Mouse (Mus musculus) heart, postnatal 4 days (tissue): ENCODE results near the gene Pltp. TPM values are rescaled to one million over a fixed set of nuclear protein-coding genes. Genes with fewer than 3 reads are reported as not detected.
"Not testable (repeated sequence)": the region's sequence is repeated elsewhere in the genome, so short reads cannot be mapped to it uniquely, and the experiment has no call there.

Source experiments
- DNase-seq: peaks from one replicate; pipeline ENCODE4 v3.0.0; 2021
- total RNA-seq, 2 experiments: library from RNA; stranded (reverse); gene quantifications; 2 replicates each; pipeline ENCODE4 v1.2.3; 2021

Pltp gene
- total RNA-seq, 2 experiments from 2014 or later, result 13.2 to 20.5 TPM

DNA sequence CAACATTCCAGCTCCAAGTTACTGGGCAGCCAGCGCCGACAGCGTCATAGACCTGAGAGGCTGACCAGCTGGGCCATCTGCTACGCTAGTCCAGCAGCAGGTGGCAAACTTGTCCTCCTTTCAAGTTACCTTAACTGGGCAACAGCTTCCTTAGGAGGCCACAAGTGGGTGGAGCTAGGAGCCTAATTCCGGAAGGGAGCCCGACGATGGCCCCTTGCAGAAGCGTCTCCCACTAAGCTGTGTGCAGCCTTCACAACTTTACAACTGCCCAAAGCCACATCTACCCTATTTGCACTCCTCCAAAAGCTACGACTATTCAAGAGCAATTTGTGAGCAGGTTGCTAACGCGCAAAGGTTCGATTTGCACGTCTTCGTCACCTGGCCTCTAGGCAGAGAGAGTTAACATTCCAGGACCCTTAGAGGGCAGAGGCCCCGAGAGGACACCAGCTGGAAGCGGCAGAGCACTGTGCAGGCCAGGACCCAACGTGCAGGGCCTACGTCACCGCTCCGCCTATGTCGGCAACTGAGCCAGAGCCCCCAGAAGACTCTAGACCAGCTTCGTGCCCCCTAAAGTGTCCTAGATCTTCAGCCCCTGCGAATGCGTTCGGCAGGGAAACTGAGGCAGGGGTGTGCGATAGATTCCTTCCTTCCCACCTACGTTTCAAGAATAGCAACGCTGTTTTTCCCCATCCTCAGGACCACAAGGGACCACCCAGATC is 21.2 kb upstream of the Pltp start:
- peak; percentile 68 for DNase-seq

DNA sequence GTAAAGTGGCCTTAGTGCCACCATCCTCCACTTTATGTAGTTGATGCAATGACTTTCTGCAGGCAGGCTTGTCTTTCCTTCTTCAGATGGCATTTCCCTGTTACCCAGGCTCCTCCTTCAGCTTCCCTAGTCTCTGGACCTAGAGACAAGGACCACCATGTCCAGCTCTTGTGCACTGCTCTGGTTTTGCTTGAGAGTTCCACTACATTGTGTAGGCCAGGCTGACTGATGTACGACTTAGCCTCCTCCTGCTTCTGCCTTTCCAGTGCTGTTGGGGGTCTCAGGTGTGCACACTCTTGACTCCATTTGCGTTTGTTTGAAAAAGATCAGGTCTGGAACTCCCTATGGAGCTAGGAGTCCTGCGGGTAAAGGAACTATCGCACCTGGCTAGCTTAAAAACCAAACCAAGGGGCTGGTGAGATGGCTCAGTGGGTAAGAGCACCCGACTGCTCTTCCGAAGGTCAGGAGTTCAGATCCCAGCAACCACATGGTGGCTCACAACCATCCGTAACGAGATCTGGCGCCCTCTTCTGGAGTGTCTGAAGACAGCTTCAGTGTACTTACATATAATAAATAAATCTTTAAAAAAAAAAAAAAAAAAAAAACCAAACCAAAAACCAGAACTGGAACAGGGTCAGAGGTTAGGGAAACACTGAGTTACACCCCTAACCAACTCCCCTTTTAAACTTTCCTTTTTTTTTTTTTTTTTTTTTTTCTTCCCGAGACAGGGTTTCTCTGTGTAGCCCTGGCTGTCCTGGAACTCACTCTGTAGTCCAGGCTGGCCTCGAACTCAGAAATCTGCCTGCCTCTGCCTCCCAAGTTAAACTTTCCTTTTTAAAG is 20.1 kb upstream of the Pltp start:
- DNase-seq, result not testable (repeated sequence)

DNA sequence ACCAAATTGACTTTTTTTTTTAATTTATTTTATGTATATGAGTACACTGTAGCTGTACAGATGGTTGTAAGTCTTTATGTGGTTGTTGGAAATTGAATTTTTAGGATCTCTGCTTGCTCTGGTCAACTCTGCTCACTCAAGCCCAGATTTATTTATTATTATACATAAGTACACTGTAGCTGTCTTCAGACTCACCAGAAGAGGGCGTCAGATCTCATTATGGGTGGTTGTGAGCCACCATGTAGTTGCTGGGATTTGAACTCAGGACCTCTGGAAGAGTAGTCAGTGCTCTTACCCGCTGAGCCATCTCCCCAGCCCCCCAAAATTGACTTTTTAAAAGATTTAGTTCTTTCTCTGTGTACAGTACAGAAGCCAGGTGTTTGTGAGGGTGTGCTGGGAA is 18.1 kb upstream of the Pltp start:
- DNase-seq, result not testable (repeated sequence)

DNA sequence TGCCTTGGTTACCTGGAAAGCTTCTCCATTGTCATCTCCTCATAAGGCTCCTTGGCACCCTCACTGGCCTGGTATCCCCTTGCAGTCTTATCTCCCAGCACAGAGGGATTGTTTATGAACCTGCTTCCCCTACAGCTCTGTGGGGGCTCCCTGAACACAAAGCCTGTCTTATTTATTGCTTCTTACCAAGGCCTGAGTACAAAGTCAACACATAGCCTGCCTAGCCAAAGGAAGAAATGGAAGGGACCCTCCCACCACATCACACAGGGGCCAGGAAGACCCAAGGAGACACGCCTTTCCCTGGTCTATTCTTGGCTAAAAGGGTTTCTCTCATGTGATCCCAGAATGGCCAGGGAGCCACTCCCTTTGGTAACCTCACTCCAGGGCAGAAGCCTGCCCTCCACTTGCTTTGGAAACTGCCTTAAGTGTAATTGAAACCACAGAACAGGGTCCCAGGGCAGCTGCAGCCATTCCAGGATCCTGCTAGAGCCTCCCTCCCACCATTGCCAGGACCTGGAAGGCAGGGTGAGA is 16.8 kb upstream of the Pltp start:
- peak; percentile 55 for DNase-seq

DNA sequence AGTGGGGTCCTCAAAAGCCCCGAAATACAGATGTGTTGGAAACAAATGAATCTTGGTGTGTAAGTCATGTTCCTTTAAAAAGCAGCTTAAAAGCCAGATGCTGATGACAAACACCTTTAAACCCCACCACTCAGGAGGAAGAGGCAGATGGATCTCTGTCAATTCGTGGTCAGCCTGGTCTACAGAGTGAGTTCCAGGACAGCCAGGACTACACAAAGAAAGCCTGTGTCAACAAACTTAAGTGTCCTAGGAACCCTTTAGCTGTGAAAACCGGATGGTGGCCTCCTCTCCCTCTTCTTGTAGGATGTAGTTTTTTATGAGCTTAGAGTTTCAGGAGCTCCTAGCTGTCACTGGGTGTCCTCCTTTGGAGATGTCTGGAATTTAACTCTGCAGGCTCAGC is 16.1 kb upstream of the Pltp start:
- no peak for DNase-seq

DNA sequence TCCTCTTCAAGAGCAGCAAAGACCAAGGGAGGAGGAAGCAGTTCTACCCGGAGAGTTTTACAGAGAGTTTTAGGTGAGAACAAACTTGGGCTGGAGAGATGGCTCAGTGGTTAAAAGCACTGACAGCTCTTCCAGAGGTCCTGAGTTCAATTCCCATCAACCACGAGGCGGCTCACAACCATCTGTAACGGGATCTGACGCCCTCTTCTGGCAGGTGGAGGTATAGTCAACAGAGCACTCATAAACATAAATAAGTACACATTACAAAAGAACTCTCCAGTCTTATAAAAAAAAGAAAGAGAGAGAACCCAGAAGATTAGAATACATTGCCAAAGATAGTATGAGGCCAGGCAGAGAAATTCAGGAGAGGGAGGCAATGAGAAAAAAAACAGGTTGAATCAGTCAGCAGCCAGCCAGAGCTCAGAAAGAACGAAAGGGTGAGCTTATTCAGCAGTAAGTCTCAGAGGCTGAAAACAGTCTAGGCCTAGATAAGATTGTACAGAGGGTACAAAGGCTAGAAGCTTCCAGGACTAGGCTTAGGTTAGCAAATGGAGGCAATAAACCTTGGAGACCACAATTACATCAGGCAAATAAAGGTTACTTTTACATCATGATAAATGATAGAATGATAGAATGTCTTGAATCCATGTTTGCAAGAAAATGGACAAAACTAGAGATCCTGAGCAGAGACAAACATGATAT is 14.2 kb upstream of the Pltp start:
- DNase-seq, result no peak

DNA sequence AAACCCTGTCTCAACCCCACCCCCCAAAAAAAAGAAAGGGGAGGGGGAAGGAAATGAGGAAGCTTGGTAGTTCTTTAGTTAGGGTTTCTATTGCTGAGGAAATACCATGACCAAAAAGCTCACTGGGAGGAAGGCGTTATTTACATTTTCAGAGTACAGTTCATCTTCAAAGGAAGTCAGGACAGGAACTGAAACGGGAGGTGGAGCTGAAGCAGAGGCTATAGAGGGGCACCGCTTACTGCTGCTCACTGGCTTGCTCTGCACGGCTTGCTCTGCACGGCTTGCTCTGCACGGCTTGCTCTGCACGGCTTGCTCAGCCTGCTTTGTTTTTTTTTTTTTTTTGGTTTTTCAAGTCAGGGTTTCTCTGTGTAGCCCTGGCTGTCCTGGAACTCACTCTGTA is 11.0 kb upstream of the Pltp start:
- DNase-seq, result no peak

DNA sequence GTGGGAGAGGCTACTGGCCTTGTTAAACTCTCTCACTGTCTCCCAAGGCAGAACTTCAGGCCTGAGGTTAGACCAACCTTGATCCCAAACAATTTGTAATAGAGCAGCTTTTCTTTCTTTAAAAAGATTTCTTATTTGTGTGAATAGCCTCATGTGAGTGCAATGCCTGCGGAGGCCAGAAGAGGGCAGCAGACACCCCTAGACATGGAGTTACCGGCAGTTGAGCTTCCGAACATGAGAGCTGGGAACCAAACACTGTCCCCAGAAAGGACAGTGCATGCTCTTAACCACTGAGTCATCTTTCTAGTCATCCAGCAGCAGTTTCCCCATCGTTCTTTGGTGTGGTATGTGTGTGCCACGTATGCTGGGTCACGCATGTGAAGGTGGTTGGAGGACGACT is 10.1 kb upstream of the Pltp start:
- DNase-seq, result no peak

DNA sequence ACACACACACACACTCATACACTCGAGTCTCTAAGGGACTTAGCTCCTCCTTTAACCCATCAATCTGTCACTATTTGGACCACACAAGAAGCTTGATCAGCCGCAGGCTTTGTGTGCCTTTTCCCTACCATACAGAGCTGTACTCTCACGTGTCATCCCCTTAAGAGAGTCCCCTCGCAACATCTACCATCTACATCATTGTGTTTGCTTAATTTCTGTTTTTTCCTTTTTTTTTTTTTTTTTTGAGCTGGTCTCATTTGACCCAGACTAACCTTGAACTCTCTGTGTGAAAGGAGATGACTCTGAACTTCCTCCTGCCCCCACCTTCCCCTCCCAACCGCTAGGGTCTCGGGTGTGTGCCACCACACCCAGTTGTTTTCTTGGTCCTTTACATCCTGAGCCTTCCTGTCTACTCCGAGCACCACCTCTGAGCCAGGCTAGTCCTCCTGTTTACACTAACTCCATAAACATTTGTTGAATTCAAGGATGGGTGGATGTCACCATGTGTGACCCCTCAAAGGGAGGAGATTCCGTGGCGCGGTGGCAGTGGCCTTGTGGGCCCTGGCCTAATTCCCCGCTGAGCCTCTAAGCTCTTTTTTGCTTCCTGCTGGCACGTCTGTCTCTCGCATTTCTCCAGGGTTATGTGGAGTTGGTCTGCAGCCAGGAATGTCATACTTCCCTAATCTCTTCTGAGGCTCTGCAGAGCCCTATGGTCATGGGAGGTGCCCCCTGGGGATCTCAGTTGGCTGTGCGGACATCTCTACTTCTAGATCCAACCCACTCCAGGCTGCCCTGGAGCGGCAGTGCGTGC is 9.4 kb upstream of the Pltp start:
- DNase-seq, result peak; percentile 91

DNA sequence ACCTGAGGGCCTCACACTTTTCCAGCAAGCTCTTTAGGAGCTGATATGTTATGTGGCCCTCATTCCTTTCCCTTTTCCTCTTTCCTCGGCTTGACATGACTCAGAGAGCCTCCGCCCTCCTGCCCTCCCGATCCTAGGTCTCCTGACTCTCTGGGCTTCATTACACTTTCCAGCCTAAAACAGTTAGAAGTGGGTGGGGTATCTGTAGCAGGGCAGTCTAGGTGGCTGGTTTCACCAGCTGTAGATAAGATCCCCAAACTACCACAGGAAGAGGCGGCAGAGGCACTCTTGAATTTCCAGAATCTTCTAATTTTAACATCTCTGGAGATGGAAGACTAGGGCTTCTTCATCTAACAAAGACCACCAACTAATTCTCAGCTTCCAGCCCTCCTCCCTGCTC is 7.1 kb upstream of the Pltp start:
- no peak for DNase-seq

DNA sequence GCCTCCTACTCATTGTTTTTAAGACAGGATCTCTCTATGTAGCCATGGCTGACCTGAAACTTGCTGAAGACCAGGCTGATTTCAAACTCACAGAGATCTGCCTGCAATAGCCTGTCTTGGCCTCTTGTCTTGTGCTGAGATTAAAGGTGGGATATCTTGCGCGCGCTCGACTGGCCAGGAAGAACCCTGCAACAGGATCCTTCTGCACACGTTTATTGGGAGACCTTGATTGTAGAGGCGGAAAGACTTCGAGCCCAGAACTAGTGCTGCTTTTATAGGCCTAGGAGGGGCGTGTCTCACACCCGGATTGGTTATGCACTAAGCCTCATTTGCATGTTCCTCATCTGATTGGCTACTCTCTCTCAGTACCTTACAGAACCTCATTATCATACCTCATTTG is 5.9 kb upstream of the Pltp start:
- not testable (repeated sequence) for DNase-seq

DNA sequence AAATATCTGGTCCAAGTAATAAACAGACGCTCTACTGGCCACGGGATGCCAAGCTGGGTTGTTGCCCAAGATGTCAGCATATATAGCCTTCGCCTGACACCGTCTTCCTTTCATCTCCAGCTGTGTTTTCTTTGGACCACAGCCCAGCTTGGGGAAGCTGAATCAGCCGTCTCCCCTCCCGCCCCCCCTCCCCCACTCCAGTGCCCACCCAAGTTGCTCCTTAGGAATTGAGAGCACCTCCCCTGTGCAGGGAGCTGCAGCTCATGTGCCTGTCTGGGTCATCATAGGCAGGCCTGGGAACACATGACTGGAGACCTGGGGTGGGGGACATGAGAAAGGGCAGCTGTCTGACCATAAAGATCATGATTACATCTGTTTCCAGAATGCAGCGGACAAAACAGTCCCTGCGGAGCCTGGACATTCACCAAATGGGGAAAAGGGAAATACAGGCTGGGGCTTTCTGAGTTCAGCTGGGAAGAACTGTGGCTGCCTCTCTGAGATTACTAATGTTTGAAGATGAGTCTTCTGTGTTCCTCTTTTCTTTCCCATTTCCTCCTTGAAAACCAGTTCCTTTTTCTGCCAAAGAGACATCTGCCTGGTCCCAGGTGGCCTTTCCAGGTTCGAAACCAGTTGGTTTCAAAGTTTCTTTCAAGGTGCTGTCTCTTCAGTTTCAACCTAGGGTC is 4.8 kb upstream of the Pltp start:
- peak; percentile 82 for DNase-seq

DNA sequence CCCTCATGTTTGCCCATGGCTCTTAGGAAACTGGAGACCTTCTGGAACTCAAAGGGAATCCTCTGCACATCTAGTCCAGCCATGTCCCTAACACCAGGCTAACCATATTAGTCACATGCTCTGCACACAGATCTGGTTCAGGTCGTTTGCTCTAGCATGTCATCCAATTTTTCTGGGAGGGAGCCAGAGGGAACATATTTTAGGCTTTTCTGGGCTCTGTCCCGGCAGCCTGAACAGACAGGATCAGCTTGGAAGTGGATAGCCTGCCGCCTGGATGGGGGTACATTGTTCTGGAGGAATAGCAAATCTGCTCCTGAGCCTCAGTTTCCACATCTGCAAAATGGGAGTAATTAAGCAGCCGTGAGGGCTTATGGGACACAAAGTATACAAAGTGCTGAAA is 3.6 kb upstream of the Pltp start:
- DNase-seq, result no peak

DNA sequence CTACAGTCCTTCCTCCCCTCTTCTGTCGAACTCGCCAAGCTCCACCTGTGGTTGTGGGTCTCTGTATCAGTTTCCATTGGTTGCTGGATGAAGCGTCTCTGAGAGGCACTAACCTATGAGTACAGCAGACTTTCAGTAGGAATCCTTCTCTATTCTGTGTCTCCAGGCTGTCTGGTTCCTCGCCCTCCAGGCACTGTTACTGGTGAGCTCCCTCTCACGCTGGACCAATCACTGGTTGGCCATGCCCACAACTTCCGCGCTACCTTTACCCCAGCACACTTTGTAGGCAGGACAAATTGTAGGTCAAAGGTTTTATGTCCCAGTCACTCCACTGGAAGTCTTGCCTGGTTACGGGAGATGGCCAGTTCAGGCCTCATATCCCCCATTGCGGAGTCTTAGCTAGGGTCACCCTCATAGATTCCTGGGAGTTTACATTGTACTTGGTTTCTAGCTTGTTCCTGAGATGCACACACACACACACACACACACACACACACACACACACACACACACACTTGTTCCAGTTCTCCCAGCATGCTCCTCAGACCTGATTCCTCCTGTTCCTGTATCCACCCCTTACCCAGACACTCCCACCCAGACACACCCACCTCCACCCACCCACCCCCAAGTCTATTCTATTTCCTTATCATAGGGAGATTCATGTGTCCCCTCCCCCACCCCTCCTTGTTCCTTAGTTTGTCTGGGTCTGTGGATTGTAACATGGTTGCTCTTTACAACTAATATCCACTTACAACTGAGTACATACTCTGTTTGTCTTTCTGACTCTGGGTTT is 2.3 kb upstream of the Pltp start:
- no peak for DNase-seq

DNA sequence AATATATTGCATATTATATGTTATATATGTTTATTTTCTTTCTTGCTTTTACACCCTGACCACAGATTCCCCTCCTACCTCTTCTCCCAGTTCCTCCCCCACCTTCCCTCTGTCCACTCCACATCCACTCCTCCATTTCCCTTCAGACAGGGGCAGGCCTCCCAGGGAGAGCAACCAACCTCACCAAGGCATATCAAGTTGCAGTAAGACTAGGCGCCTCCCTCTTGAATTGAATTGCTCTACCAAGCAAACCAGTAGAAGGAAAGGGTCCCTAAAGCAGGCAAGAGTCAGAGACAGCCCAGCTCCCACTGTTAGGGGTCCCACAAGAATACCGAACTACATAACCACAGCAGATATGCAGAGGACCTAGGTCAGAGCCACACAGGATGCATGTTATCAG is 1.6 kb upstream of the Pltp start:
- DNase-seq, result no peak

DNA sequence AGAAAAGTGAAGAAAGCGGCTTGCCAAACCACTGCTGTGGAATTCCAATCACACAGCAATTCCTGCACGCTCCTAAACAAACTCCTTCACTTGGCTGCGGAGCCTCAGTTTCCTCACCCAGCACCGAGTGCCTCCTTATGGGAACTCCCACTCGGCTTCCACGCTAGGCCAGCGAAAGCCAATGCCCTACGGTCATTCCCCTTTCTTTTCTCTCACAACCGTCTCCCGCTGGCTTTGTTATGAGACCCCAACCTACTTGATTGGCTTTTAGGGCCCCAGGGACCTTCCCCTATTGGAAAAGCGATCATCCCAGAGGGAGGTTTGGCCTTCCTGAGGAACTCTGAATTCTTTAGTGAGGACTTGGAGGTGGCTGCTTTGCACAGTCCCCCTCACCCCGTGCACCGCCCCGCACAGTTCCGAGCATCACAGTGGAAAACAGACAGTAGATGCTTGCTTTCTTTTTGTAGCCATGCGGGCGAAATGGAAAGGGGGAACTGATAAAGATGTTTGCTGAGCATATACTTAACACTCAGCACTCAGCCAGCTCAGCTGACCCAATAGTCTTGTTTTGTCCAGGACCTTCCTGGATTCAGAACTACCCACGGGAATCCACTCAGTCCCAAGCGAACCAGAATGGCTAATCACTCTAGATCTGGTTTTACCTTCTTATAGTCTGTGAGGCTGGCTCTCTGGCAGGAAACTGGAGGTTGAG is 487 bp upstream of the Pltp start:
- DNase-seq, result no peak

DNA sequence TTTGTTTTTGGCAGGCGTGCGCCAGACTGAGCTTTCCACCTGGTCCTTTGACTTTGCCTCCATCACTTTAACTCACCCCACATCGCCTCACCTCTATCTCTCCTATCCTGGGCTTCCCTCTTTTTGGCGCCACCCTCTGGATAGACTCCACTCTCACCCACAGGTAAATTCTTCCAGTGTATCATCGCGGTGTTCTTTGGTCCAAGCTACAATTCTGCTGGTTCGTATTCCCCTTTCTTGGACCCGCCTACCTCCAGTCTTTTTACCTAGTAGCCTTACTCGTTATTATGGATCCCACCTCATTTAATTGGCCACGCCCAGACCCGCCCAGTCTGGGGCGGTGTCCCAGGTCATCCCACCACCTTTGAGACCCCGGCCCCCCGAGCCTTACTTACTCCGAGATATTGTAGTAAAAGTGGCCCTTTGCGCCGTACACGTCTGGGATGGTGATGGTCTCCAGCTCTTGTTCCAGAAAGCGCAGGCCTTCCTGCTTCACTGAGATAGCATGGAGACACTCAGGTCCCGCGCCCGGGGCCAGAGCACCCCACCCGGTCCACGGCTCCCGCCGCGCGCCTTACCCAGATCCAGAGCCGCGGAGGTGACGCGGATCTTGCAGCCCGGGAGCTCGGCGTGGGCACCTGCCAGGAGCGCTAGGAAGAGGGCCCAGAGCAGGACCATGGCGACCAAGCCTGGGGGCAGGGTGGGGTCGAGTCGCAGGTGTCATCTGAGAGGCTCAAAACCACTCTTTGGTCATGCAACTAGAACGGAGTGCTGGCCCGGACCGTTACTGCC is 1.0 kb downstream of the Pltp start:
- no peak for DNase-seq

DNA sequence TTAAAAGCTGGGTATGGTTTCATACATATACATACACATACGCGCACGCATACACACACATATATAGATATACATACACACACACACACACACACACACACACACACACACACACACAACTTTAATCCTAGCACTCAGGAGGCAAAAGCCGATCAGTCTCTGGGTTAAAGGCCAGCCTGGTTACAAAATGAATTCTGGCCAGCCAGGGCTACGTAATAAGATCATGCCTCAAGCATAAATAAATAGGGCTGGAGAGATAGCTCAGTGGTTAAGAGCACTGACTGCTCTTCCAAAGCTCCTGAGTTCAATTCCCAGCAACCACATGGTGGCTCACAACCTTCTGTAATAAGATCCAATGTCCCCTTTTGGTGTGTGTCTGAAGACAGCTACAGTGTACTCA is 1.9 kb downstream of the Pltp start:
- DNase-seq, result not testable (repeated sequence)

DNA sequence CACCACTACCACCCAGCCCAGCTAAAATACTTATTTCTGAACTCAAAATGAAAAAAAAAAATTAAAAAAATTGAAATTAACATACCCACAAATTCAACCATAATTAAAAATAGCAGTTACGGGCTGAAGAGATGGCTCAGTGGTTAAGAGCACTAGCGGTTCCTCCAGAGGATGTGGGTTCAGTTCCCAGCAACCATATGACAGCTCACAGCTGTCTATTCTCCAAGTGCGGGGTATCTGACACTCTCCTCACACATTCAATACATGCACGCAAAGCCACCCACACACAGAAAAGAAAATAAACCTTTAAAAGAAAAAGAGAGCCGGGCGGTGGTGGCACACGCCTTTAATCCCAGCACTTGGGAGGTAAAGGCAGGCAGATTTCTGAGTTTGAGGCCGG is 7.5 kb downstream of the Pltp start:
- no peak for DNase-seq
